Mouse (Mus musculus) testis, postnatal 10 days (tissue): ENCODE data around the gene C2cd2l.
"Not testable (repeated sequence)": the region's sequence is repeated elsewhere in the genome, so short reads cannot be mapped to it uniquely, and the experiment has no call there.

Experiments
- DNase-seq: peaks from one replicate; pipeline ENCODE4 v3.0.0; 2021; ENCODE audit warnings: low spot score

Gene C2cd2l

DNA sequence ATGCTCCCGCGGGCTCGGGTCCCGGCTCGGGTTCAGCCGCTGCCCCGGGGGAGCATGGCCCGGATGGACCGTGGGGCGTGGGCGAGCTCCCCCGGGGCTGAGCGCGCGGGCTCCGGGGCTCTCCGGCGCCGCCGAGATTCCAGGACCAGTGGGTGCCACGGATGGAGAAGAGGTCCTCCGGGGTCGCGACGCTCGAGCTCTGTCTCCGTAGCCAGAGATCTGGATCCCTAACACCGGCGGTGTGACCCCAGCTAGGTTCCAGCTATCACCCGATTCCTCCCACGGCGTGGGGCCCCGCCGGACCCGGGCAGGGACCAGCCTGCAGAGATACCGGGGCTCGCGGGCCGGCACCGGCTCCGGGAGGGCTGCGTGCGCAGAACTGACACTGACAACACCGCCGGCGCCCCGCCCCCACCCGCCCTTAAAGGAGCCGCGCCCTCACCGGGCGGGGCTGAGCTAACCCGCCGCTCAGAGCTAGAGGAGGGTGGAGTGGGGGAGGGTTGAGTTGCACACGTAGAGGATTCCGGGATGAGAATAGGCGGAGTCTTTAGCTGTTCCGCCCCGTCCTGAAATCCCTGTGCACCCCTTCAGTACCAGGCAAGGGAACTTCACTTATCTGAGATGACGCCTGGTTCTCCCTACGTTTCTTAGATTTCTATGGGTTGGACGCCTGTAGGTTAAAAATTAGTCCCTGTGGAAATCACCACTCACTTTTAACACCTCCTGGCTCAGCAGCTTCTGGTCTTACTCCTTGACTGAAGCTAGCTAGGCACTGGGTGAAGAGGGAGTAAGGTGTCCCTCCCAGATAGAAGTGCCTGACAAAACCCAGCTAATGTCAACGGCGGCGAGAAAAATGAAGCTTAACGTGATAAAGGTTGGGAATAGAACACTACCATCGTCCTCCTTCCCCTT is at the start of gene C2cd2l:
C2cd2l (minus strand) TSS at position 399 of the 912 bp plus-strand sequence.
- DNase-seq = peak; percentile 89

DNA sequence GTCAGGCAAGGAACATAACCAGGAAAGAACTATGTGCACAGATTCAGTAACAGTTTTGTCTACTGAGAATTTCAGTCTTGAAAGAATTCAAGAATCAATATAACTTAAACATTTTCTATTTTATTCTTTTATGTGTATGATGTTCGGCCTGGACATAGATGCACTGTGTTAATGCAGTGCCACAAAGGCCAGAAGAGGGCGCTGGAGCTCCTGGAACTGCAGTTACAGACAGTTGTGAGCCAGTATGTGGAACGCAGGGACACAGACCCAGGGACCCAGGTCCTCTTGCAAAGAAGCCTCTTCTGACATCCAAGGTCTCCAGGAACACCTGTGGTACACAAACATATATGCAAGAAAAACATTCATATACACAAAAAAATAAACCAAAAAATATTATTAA is 44.4 kb upstream of the C2cd2l start:
- no peak for DNase-seq

GRCm38 (mm10) chr9:44361931-44362330 is 41.8 kb upstream of the C2cd2l start:
- DNase-seq = not testable (repeated sequence)

- peak; percentile 97 for DNase-seq
These were observed 41.3 kb upstream of the C2cd2l start, which contains the start of gene Vps11 for GRCm38 (mm10) chr9:44361190-44361917. Vps11 (minus strand) TSS chr9:44361670.

- DNase-seq = no peak
These were observed 37.1 kb upstream of the C2cd2l start for GRCm38 (mm10) chr9:44357207-44357606.

- no peak for DNase-seq
These were observed 33.1 kb upstream of the C2cd2l start for GRCm38 (mm10) chr9:44353142-44353541.

DNA sequence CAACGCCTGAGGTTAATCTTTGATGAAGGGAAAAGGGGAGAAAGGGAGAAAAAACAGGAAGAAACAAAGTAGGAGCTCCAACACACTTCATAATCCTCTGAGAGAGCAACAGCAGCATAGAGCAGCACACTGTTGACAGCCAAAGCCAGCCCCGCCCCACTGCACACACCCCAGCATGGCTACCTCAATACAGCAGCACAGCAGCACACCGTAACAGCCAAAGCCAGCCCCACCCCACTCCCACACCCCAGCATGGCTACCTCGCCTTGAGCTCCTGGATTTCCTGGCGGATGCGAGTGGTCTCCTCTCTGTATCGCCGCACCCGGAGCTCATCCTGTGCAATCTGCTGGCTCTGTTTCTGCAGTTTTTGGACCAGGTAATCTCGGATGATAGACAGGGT is 32.3 kb upstream of the C2cd2l start:
- DNase-seq = no peak

DNA sequence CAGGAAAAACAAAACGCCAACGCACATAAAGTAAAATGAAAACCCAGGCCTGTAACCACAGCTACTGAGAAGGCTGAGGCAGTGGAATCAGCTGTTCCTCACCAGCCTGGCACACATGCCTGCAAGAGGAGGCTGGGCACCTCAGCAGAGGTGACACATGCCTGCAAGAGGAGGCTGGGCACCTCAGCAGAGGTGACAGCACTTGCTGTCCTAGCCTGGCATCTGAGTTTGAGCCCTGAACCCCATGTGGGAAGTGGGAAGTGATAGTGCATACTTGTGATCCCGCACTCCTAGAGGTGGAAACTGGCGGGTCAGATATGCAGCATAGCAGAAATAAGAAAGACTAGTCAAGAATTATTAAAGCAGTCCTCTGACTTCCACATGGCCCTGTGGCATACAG is 31.3 kb upstream of the C2cd2l start:
- DNase-seq = no peak

- DNase-seq = no peak
These were observed 28.5 kb upstream of the C2cd2l start for GRCm38 (mm10) chr9:44348546-44348945.

- DNase-seq = no peak
These were observed 27.5 kb upstream of the C2cd2l start for GRCm38 (mm10) chr9:44347621-44348020.

DNA sequence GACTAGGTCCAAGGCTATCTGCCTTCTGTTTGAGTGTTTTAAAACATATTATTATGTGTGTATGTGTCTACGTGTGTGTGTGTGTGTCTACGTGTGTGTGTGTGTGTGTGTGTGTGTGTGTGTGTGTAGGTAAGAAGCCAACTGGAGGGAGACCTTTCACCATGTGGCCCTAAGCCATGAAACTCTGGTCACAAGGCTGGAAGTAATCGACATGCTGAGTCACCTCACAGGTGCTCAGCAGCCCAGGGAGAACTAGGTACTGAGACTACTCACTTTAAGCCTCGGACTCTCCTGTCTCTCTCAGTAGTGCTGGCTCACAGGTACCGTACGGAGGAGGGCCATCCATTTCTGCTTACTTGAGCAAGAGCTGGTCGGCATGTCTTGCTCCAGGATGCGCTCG is 27.1 kb upstream of the C2cd2l start:
- DNase-seq = no peak

- no peak for DNase-seq
These were observed 25.7 kb upstream of the C2cd2l start for GRCm38 (mm10) chr9:44345570-44346433.

DNA sequence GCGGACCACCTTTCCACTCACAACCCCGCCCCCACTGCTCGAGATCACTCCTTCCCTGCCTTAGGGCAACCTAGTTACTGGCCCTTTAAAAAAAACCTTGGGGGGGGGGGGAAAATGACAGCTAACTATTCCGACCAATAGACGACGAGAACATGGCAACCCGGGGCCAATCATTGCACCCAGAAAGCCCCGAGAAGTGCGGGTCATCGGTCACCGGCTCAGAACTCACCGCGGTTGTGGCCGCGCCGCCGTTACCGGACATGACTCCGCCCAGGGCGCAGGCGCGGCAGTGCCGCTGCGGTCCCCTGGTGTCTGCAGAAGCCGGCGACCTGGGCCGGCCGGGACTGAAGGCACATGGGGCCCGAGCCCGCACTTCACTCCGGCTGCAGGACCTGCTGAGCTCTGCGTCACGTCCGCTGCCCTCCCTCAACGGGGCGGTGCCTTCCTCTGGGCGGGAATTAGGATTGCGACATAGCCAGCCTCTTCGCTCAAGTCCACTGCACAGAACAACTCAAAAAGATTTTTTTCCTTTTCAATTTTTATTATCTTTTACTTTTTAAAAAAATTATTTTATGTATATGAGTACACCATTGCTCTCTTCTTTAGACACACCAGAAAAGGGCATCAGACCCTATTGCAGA is 23.8 kb upstream of the C2cd2l start, which contains the start of gene Hmbs:
Hmbs (minus strand) TSS at position 448 of the 641 bp plus-strand sequence.
- peak; percentile 93 for DNase-seq

DNA sequence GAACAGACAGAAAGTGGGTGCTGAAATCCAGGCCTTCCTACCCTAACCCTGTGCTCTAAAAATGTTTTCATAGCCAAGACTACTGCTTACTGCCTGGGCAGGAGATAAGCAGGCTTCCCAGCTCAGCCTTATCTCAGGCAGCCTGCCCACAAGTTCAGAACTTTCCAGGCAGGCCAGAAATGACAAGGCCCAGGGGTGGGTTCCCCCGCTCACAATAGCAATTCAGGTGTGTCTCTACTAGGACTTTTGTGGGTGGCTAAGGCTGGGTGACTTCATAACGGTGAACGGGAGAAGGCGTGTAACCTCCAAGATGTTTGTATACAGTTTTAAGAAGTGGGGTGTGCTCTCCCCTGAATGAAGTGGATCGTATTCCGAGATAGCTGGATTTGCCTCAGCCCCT is 23.2 kb upstream of the C2cd2l start:
- DNase-seq = no peak

DNA sequence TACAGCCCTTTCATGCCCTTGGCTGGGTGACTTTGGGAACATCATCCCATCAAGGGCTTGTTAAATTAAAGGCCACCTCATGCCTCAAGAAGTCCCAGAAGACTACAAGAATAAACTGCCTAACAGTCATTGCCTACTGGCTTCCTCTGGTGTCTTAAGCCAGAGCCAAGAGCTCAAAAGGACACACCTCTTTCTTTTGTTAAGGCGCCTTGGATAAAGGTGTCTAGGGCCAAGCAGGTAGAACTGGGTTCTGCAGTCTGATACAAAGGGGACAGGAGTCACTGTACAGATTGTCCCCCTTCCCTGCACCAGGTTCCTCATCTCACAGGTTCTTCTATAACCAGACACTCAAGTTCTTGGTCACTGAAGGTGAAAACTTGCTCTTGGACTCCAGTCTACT is 22.5 kb upstream of the C2cd2l start:
- no peak for DNase-seq

DNA sequence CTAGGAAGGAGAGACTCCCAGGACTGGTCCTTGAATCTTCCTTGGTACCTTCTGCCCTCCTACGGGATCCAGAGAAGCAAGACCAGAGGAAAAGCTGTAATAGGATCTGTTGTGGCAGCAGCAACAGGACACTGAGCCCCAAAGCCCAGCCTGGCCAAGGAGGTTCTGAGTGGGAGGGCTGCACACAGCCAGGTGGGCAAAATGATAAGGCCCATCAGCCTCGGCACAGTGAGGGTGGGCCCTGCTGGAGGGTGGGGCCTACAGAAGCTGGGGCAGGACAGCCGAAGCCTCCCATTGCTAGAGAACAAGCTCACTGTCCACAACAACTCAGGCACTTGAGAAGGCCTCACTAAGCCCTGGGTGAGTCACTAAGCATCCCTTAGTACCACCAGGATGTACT is 22.1 kb upstream of the C2cd2l start:
- DNase-seq = no peak

DNA sequence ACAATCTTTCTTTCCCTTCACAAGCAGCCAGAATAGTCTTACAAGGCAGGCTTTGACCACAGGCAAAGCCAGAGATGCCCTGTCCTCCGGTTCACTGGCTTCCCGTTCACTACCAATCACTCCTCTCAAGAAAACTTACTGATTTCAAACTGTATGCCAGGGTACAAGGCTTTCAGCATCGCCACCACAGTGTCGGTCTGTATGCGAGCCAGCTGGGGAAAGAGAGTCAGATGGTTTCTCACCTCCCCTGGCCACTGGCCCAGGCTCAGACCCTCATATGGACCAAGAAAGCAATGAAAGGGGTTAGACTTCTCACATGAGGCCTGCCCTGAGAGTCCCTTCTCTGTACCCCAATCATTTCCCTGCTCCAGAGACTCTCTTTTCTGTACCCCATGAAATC is 21.4 kb upstream of the C2cd2l start:
- DNase-seq = no peak

GRCm38 (mm10) chr9:44338574-44338973 is 18.5 kb upstream of the C2cd2l start:
- no peak for DNase-seq

GRCm38 (mm10) chr9:44337436-44338169 is 17.5 kb upstream of the C2cd2l start:
- DNase-seq = no peak

DNA sequence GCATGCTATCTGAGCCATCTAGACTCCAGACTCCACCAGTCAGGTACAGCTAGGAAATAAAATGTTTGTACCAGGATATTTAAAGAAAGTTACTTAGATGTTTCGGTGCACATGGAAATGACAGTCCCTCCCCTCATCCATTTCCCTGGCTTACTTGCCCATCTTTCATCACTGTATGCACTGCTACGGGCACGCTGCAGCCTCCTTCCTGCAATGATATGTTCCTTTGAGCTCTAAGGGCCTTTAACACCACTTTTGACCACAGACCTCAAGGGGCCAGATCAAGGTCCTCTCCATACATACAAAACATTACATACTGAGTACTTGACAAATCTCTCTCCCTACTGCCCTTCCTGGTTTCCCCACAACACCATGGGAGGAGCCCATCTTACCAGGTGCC is 16.9 kb upstream of the C2cd2l start:
- no peak for DNase-seq

DNA sequence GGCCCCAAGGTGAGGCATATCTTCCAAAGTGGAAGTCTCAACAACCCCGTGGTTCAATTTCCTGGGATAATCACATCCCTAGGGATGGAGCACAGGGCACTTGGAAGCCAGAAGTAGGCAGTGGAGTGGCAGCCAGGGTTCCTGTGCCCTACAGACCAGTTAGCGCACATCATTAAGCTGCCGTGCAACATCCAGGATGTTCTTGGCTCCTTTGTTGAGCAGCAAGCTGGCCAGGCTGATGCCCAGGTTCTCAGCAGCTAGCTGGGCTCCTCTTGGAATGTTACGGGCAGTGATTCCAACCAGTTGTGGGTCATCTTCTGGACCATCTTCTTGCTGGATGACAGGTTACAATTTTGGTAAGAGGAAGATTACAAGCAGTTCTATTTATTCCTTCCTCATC is 16.4 kb upstream of the C2cd2l start:
- not testable (repeated sequence) for DNase-seq
